Comparison of ENCODE assay signal across 8 mouse cellular contexts in the genomic region with DNA sequence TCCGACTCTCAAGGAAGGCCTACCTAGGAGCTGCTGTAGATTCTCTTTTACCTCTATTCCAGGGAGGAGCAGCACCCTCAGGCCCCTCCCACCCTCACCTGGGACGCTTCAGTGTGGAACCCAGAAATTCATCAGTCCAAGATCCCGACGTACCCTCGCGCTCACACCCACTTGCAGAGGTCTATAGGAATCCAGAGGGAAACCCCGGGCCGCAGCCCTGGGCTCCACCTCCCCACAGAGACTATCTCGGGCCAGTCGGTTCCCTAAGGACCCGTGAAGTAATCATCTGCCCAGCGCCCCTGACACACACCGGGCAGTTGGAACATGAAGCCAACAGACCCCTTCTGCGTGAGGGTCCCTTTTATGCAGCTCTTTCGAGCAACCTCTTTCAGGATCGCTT. TPM values are rescaled to one million over a fixed set of nuclear protein-coding genes. Genes with fewer than 3 reads are reported as not detected.
DNase-seq lines count a peak whose midpoint lies in the region; ATAC-seq and TF ChIP-seq lines count a peak whose summit lies in the region.

No protein-coding gene starts in this region.

- H3K4me1 ChIP-seq in cortical plate, adult 2 months (ENCODE audit: control insufficient read depth, insufficient read depth, low read length), result no peaks in the 10 kb centered on the region; the same call in 1 of the 2 replicates
- peaks cover 13% of the 10 kb centered on the region for H3K4me1 ChIP-seq in hindbrain, embryonic 16.5 days (ENCODE audit: control insufficient read depth, insufficient read depth, low read depth, low read length)

- ATAC-seq in frontal cortex, adult (ENCODE audit: low TSS enrichment), result peak; percentile 15; the same call in 1 of the 2 replicates
- peak; percentile 12 for ATAC-seq in hindbrain, embryonic 16.5 days

- peak overlapping the region; percentile 30 for H3K27ac ChIP-seq in cortical plate, adult 2 months (ENCODE audit: insufficient read depth, low read length)
- peak overlapping the region; percentile 87 for H3K27ac ChIP-seq in hindbrain, embryonic 16.5 days (ENCODE audit: low read depth, low read length)

- no peak for DNase-seq in frontal cortex, postnatal 25 days (ENCODE audit: low spot score in 2 of 2)
- DNase-seq in 3T3-L1 (ENCODE audit: low read depth, low spot score), result peak; percentile 48
- DNase-seq in urinary bladder, postnatal 25 days (ENCODE audit: low spot score), result no peak
- DNase-seq in kidney, adult 18-20 months, result no peak

- H3K9me3 ChIP-seq in hindbrain, embryonic 16.5 days (ENCODE audit: control insufficient read depth, low read length), result no peaks in the 10 kb centered on the region

- H3K27me3 ChIP-seq in hindbrain, embryonic 16.5 days (replicated peaks; ENCODE audit: control insufficient read depth, insufficient read depth, low read length), result no peaks in the 10 kb centered on the region
- no peaks in the 10 kb centered on the region for H3K27me3 ChIP-seq in myocyte (ENCODE audit: control insufficient read depth, insufficient read depth, insufficient read length)

- 4% methylated on average over 16 of the region's 16 CpGs for WGBS in hindbrain, embryonic 16.5 days

- peak overlapping the region; percentile 95 for H3K9ac ChIP-seq in hindbrain, embryonic 16.5 days (ENCODE audit: low read depth, low read length)

- no peak for TF ChIP-seq CTCF in cortical plate, adult 2 months (IDR thresholded peaks at IDR 0.05; ENCODE audit: extremely low read depth, insufficient read depth, low read length)

- peak overlapping the region; percentile 16 for H3ac ChIP-seq in myocyte (ENCODE audit: control insufficient read depth, insufficient read length)

- H3K36me3 ChIP-seq in hindbrain, embryonic 16.5 days (ENCODE audit: control insufficient read depth, insufficient read depth, low read length), result peaks cover 10% of the 10 kb centered on the region
- H3K36me3 ChIP-seq in myocyte (ENCODE audit: control insufficient read depth, insufficient read depth), result no peaks in the 10 kb centered on the region

- peak overlapping the region; percentile 96 for H3K4me2 ChIP-seq in hindbrain, embryonic 16.5 days (ENCODE audit: low read length)
- H3K4me2 ChIP-seq in myocyte (ENCODE audit: low read depth), result peak overlapping the region; percentile 86

- peak overlapping the region; percentile 62 for H3K4me3 ChIP-seq in cortical plate, adult 2 months (ENCODE audit: insufficient read depth, low read length)
- H3K4me3 ChIP-seq in hindbrain, embryonic 16.5 days (ENCODE audit: low read length), result peak overlapping the region; percentile 76
- peak overlapping the region; percentile 69 for H3K4me3 ChIP-seq in myocyte

- TF ChIP-seq POLR2A in cortical plate, adult 2 months (IDR thresholded peaks at IDR 0.05; ENCODE audit: extremely low read depth, insufficient read depth, low read length), result no peak
- no peak for TF ChIP-seq POLR2A in myocyte (IDR thresholded peaks at IDR 0.05; ENCODE audit: insufficient read length, low read depth)

- no peaks in the 10 kb centered on the region for H3K79me2 ChIP-seq in myocyte (ENCODE audit: control insufficient read depth, insufficient read depth)

TF ChIP-seq in myocyte, 11 proteins besides CTCF, POLR2A, EP300 and RAD21:
- TF ChIP-seq REST (IDR thresholded peaks at IDR 0.05; ENCODE audit: insufficient read depth, insufficient read length), result no peak
- no peak for TF ChIP-seq CEBPB (IDR thresholded peaks at IDR 0.05; ENCODE audit: insufficient read depth, poor library complexity, severe bottlenecking)
- TF ChIP-seq SRF (IDR thresholded peaks at IDR 0.05; ENCODE audit: control insufficient read depth, insufficient read length, low read depth), result no peak
- TF ChIP-seq MYOD1 (IDR thresholded peaks at IDR 0.05; ENCODE audit: control insufficient read depth in 1 of 3, insufficient read length in 2 of 3, low read depth in 2 of 3), result no peak
- no peak for TF ChIP-seq MYOG (IDR thresholded peaks at IDR 0.05; ENCODE audit: control insufficient read depth in 1 of 3, insufficient read depth in 1 of 3, insufficient read length in 2 of 3, low read depth in 2 of 3)
- no peak for TF ChIP-seq USF1 (IDR thresholded peaks at IDR 0.05; ENCODE audit: low read depth)
- no peak for TF ChIP-seq TCF3 (IDR thresholded peaks at IDR 0.05; ENCODE audit: insufficient read length, low read depth)
- TF ChIP-seq MAX (IDR thresholded peaks at IDR 0.05; ENCODE audit: low read depth), result no peak
- no peak for TF ChIP-seq E2F4 (IDR thresholded peaks at IDR 0.05; ENCODE audit: insufficient read depth)
- TF ChIP-seq TCF12 (IDR thresholded peaks at IDR 0.05; ENCODE audit: insufficient read depth, poor library complexity, severe bottlenecking), result no peak
- TF ChIP-seq POLR2AphosphoS2 (IDR thresholded peaks at IDR 0.05; ENCODE audit: insufficient read length, low read depth), result no peak
TF ChIP-seq in myocyte: peak in this region for 0.

RNA-seq across cellular contexts. Expression of a gene that starts 0.6 kb away (rescaled TPM):
- 57.0 and 58.9 TPM in 2 replicates for polyA plus RNA-seq in cortical plate, adult 2 months (2012; rRNA removed)
- 51.8 and 55.2 TPM in 2 replicates for polyA plus RNA-seq in hindbrain, embryonic 16.5 days (2015; fragmentation: Nextera tagmentation; extraction: Ambion mirVana)
- 16.3 TPM for polyA plus RNA-seq in myocyte (2012; fragmentation: generic; extraction: Trizol)

RNA-seq across cellular contexts. Expression of a gene that starts 16.0 kb away (rescaled TPM):
- 228 and 231 TPM in 2 replicates for polyA plus RNA-seq in cortical plate, adult 2 months (2012; rRNA removed)
- 226 and 245 TPM in 2 replicates for polyA plus RNA-seq in hindbrain, embryonic 16.5 days (2015; fragmentation: Nextera tagmentation; extraction: Ambion mirVana)
- 0.25 TPM for polyA plus RNA-seq in myocyte (2012; fragmentation: generic; extraction: Trizol)

RNA-seq across cellular contexts. Expression of a gene that starts 21.3 kb away (rescaled TPM):
- polyA plus RNA-seq in cortical plate, adult 2 months (2012; rRNA removed), result 182 and 193 TPM in 2 replicates
- 276 and 284 TPM in 2 replicates for polyA plus RNA-seq in hindbrain, embryonic 16.5 days (2015; fragmentation: Nextera tagmentation; extraction: Ambion mirVana)
- 259 TPM for polyA plus RNA-seq in myocyte (2012; fragmentation: generic; extraction: Trizol)

RNA-seq across cellular contexts. Expression of a gene that starts 24.4 kb away (rescaled TPM):
- polyA plus RNA-seq in cortical plate, adult 2 months (2012; rRNA removed), result 242 and 244 TPM in 2 replicates
- polyA plus RNA-seq in hindbrain, embryonic 16.5 days (2015; fragmentation: Nextera tagmentation; extraction: Ambion mirVana), result 96.3 and 104 TPM in 2 replicates
- polyA plus RNA-seq in myocyte (2012; fragmentation: generic; extraction: Trizol), result 8.8 TPM

RNA-seq across cellular contexts. Expression of a gene that starts 30.5 kb away (rescaled TPM):
- polyA plus RNA-seq in cortical plate, adult 2 months (2012; rRNA removed), result 2.7 and 2.8 TPM in 2 replicates
- 2.8 and 4.5 TPM in 2 replicates for polyA plus RNA-seq in hindbrain, embryonic 16.5 days (2015; fragmentation: Nextera tagmentation; extraction: Ambion mirVana)
- 1.9 TPM for polyA plus RNA-seq in myocyte (2012; fragmentation: generic; extraction: Trizol)

Comparison
In these comparisons a context has a peak if more than half of its experiments do, and no peak if none do; other contexts are left out.
1. RNA of a gene that starts 16.0 kb away (polyA plus RNA-seq): 226 to 245 TPM in hindbrain, embryonic 16.5 days and 228 to 231 TPM in cortical plate, adult 2 months; 0.25 TPM in myocyte (single experiment); every median in the first group is over 100 times any median in the second.
2. Peak in every context shown above with its lines, with median percentiles within 50 percentile points of each other: H3K4me3 ChIP-seq.